Mouse (Mus musculus) neural tube, embryonic 12.5 days (tissue): ENCODE data around the gene Klk10. TPM values are rescaled to one million over a fixed set of nuclear protein-coding genes. Genes with fewer than 3 reads are reported as not detected.
A peak's percentile ranks its signal among the peaks of the same experiment; 100 is the strongest.

Source experiments
- ATAC-seq: fragments of 200-750 bp; cut with Nextera tagmentation; 2 replicates; pipeline ENCODE4 v1.8.0; 2017; ENCODE audit warnings: low read depth, mild to moderate bottlenecking, moderate TSS enrichment, moderate library complexity; ENCODE audit not compliant: low FRiP score
- H3K27ac ChIP-seq: fragments of 300-500 bp; sonication (generic); 2 replicates; pipeline ENCODE4 v1.5.1; 2016
- H3K27me3 ChIP-seq: fragments of 300-500 bp; sonication (generic); replicated peaks from 2 replicates; pipeline ENCODE4 v1.6.1; 2016; ENCODE audit warnings: mild to moderate bottlenecking
- H3K36me3 ChIP-seq: fragments of 300-500 bp; sonication (generic); 2 replicates; pipeline ENCODE4 v1.6.1; 2016; ENCODE audit warnings: mild to moderate bottlenecking
- H3K4me1 ChIP-seq: fragments of 300-500 bp; sonication (generic); 2 replicates; pipeline ENCODE4 v1.6.1; 2016
- H3K4me2 ChIP-seq: fragments of 300-500 bp; sonication (generic); replicated peaks from 2 replicates; pipeline ENCODE4 v1.6.1; 2016; ENCODE audit warnings: mild to moderate bottlenecking
- H3K4me3 ChIP-seq: fragments of 300-500 bp; sonication (generic); 2 replicates; pipeline ENCODE4 v1.5.1; 2016
- H3K9ac ChIP-seq: fragments of 300-500 bp; sonication (generic); 2 replicates; pipeline ENCODE4 v1.6.1; 2016; ENCODE audit warnings: mild to moderate bottlenecking
- H3K9me3 ChIP-seq: fragments of 300-500 bp; sonication (generic); 2 replicates; pipeline ENCODE4 v1.6.1; 2016; ENCODE audit warnings: mild to moderate bottlenecking
- WGBS: fragments of 180-500 bp; shearing (Covaris S2); methylation state at CpG from one replicate; pipeline ENCODE4 v1.1.7; 2016; 5-methylcytosine and 5-hydroxymethylcytosine counted together
- polyA plus RNA-seq: library from polyadenylated mRNA; unstranded; fragments of >200 nt; fragmentation: Nextera tagmentation; extraction: Ambion mirVana; gene quantifications from 2 replicates; pipeline ENCODE4 v1.2.1, GENCODE M21; 2016

The Klk10 gene
- polyA plus RNA-seq, 1 experiment from 2014 or later = not detected

- Histone ChIP-seq H3K4me3 (no peak overlapping the region), H3K4me1 (peaks cover 2% of the 10 kb centered on the region; the same call in 1 of the 2 replicates), H3K27ac (no peak overlapping the region), H3K9ac (no peak overlapping the region), H3K27me3 (no peaks in the 10 kb centered on the region), H3K9me3 (no peaks in the 10 kb centered on the region), H3K36me3 (no peaks in the 10 kb centered on the region), H3K4me2 (no peak overlapping the region)
- WGBS = 89% methylated on average over 12 of the region's 12 CpGs
- no peak for ATAC-seq
Observed at GRCm38 (mm10) chr7:43777423-43777822, 3.4 kb upstream of the Klk10 start.

- WGBS = 85% methylated on average over 10 of the region's 10 CpGs
- H3K9ac ChIP-seq = no peak overlapping the region
- peaks cover 7% of the 10 kb centered on the region; the same call in 1 of the 2 replicates for H3K4me1 ChIP-seq
- H3K36me3 ChIP-seq = no peaks in the 10 kb centered on the region
- no peak for ATAC-seq
- peaks cover 7% of the 10 kb centered on the region; the same call in 1 of the 2 replicates for H3K27me3 ChIP-seq
- H3K4me2 ChIP-seq = no peak overlapping the region
- H3K27ac ChIP-seq = no peak overlapping the region
- no peaks in the 10 kb centered on the region for H3K9me3 ChIP-seq
- H3K4me3 ChIP-seq = no peak overlapping the region
Observed at GRCm38 (mm10) chr7:43778176-43778970, 2.5 kb upstream of the Klk10 start.

- Histone ChIP-seq H3K4me2 (no peak overlapping the region), H3K9me3 (no peaks in the 10 kb centered on the region), H3K36me3 (no peaks in the 10 kb centered on the region), H3K4me1 (peaks cover 7% of the 10 kb centered on the region; the same call in 1 of the 2 replicates), H3K4me3 (no peak overlapping the region), H3K27me3 (peaks cover 8% of the 10 kb centered on the region; the same call in 1 of the 2 replicates), H3K27ac (no peak overlapping the region), H3K9ac (no peak overlapping the region)
- no peak for ATAC-seq
- 76% methylated on average over 6 of the region's 6 CpGs for WGBS
Observed at GRCm38 (mm10) chr7:43780241-43780640, 594 bp upstream of the Klk10 start.

- Histone ChIP-seq H3K9ac (no peak overlapping the region), H3K4me1 (peaks cover 7% of the 10 kb centered on the region; the same call in 1 of the 2 replicates), H3K27ac (no peak overlapping the region), H3K36me3 (no peaks in the 10 kb centered on the region), H3K27me3 (peaks cover 8% of the 10 kb centered on the region; the same call in 1 of the 2 replicates), H3K4me3 (no peak overlapping the region), H3K9me3 (no peaks in the 10 kb centered on the region), H3K4me2 (no peak overlapping the region)
- no peak for ATAC-seq
- 89% methylated on average over 11 of the region's 11 CpGs for WGBS
Observed at GRCm38 (mm10) chr7:43781541-43781940, 706 bp downstream of the Klk10 start.

GRCm38 (mm10) chr7:43782275-43783265 is 1.7 kb downstream of the Klk10 start:
- Histone ChIP-seq H3K36me3 (no peaks in the 10 kb centered on the region), H3K4me2 (peak overlapping the region; percentile 64), H3K27ac (no peak overlapping the region), H3K9ac (peak overlapping the region; percentile 38; the same call in 1 of the 2 replicates), H3K4me3 (peak overlapping the region; percentile 19; the same call in 1 of the 2 replicates), H3K27me3 (peaks cover 8% of the 10 kb centered on the region; the same call in 1 of the 2 replicates), H3K4me1 (peaks cover 7% of the 10 kb centered on the region; the same call in 1 of the 2 replicates), H3K9me3 (no peaks in the 10 kb centered on the region)
- 9% methylated on average over 36 of the region's 36 CpGs for WGBS
- ATAC-seq = peak; percentile 69

- 85% methylated on average over 1 of the region's 1 CpGs for WGBS
- Histone ChIP-seq H3K9ac (no peak overlapping the region), H3K36me3 (no peaks in the 10 kb centered on the region), H3K27me3 (peaks cover 8% of the 10 kb centered on the region; the same call in 1 of the 2 replicates), H3K9me3 (no peaks in the 10 kb centered on the region), H3K4me3 (no peak overlapping the region), H3K27ac (no peak overlapping the region), H3K4me2 (no peak overlapping the region), H3K4me1 (peaks cover 7% of the 10 kb centered on the region; the same call in 1 of the 2 replicates)
- no peak for ATAC-seq
Observed at GRCm38 (mm10) chr7:43785286-43785685, 4.5 kb downstream of the Klk10 start.

GRCm38 (mm10) chr7:43788096-43788495 is 7.3 kb downstream of the Klk10 start:
- 79% methylated on average over 3 of the region's 3 CpGs for WGBS
- H3K27ac ChIP-seq = no peak overlapping the region
- H3K36me3 ChIP-seq = no peaks in the 10 kb centered on the region
- H3K4me2 ChIP-seq = no peak overlapping the region
- no peak overlapping the region for H3K9ac ChIP-seq
- H3K4me3 ChIP-seq = no peak overlapping the region
- H3K9me3 ChIP-seq = no peaks in the 10 kb centered on the region
- H3K27me3 ChIP-seq = peaks cover 4% of the 10 kb centered on the region; the same call in 1 of the 2 replicates
- ATAC-seq = no peak
- no peaks in the 10 kb centered on the region for H3K4me1 ChIP-seq

GRCm38 (mm10) chr7:43789295-43789694 is 8.5 kb downstream of the Klk10 start:
- Histone ChIP-seq H3K27me3 (no peaks in the 10 kb centered on the region), H3K4me2 (no peak overlapping the region), H3K27ac (no peak overlapping the region), H3K9me3 (no peaks in the 10 kb centered on the region), H3K9ac (no peak overlapping the region), H3K4me1 (no peaks in the 10 kb centered on the region), H3K36me3 (no peaks in the 10 kb centered on the region), H3K4me3 (no peak overlapping the region)
- 79% methylated on average over 2 of the region's 2 CpGs for WGBS
- ATAC-seq = no peak

GRCm38 (mm10) chr7:43791591-43791990 is 10.8 kb downstream of the Klk10 start, which contains the start of gene Klk9:
Klk9 (plus strand) TSS chr7:43791891.
- no peak within 1 kb of the TSS for H3K9ac ChIP-seq
- whole genome bisulfite sequencing = 77% methylated on average over 7 of the region's 7 CpGs
- H3K27ac ChIP-seq = no peak within 1 kb of the TSS

GRCm38 (mm10) chr7:43796355-43796754 is 15.5 kb downstream of the Klk10 start:
- H3K4me1 ChIP-seq = peaks cover 3% of the 10 kb centered on the region

More at GRCm38 (mm10) chr7:43791591-43791990, 10.8 kb downstream of the Klk10 start, which contains the start of gene Klk9:
- peaks cover under 1% of the 10 kb centered on the region for H3K4me1 ChIP-seq
- ATAC-seq = no peak
- H3K36me3 ChIP-seq = no peaks in the 10 kb centered on the region
- H3K27me3 ChIP-seq = peaks cover 11% of the 10 kb centered on the region
- no peak within 1 kb of the TSS for H3K4me2 ChIP-seq
- no peaks in the 10 kb centered on the region for H3K9me3 ChIP-seq
- H3K4me3 ChIP-seq = no peak within 1 kb of the TSS

GRCm38 (mm10) chr7:43797333-43797769 is 16.5 kb downstream of the Klk10 start, which contains the start of gene Klk8:
Klk8 (plus strand) TSS chr7:43797577.
- Histone ChIP-seq H3K9me3 (no peaks in the 10 kb centered on the region), H3K9ac (peak within 1 kb of the TSS; percentile 38; the same call in 1 of the 2 replicates), H3K4me1 (peaks cover 3% of the 10 kb centered on the region), H3K4me2 (peak within 1 kb of the TSS; percentile 77), H3K4me3 (peak within 1 kb of the TSS; percentile 39), H3K27ac (no peak within 1 kb of the TSS), H3K36me3 (no peaks in the 10 kb centered on the region), H3K27me3 (peaks cover 31% of the 10 kb centered on the region)
- peak; percentile 26; the same call in 1 of the 2 replicates for ATAC-seq
- WGBS = 1% methylated on average over 28 of the region's 28 CpGs

More at GRCm38 (mm10) chr7:43796355-43796754, 15.5 kb downstream of the Klk10 start:
- Histone ChIP-seq H3K4me3 (peak overlapping the region; percentile 39; the same call in 1 of the 2 replicates), H3K27ac (no peak overlapping the region), H3K27me3 (peaks cover 31% of the 10 kb centered on the region), H3K9ac (no peak overlapping the region), H3K4me2 (peak overlapping the region; percentile 77), H3K36me3 (no peaks in the 10 kb centered on the region), H3K9me3 (no peaks in the 10 kb centered on the region)
- ATAC-seq = no peak
- 5% methylated on average over 8 of the region's 8 CpGs for WGBS
